23 mouse cellular contexts compared by ENCODE assay signal in the genomic region with DNA sequence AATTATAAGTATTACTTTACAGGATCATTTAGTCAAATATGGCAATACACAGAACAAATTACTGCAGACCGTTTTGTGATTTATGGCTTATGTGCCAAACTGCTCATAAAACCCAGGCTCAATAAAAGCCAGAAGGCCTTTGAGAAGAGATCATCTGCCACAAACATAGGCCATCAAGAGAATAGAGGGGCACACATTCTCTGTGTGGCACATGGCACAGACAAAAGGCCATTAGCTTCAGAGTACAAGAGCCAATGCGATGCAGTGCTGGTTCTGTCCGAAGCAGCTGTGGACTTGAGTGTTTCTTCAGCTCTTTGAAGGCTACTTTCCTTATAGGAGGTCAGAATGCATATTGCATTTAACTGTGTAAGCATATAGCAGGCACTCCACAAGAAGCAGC.
DNase-seq lines count a peak whose midpoint lies in the region; ATAC-seq lines count a peak whose summit lies in the region.
"Had no signal": no experiment of that assay in that cellular context is flagged by ENCODE, and none has a peak within 500 bp of the region (broad histone marks: within the 10 kb centered on the region; RNA-seq: fewer than 3 reads in every experiment).

No protein-coding gene starts in this region.

- WGBS in limb, embryonic 11.5 days: 51% methylated on average over 3 of the region's 3 CpGs
- 72% methylated on average over 3 of the region's 3 CpGs for WGBS in limb, embryonic 10.5 days
- WGBS in neural tube, embryonic 12.5 days: 27% methylated on average over 3 of the region's 3 CpGs

- H3K27ac ChIP-seq in limb, embryonic 11.5 days (replicated peaks; ENCODE audit: low read depth, low read length): no peak overlapping the region
- no peak overlapping the region for H3K27ac ChIP-seq in limb, embryonic 10.5 days
- H3K27ac ChIP-seq in neural tube, embryonic 12.5 days: no peak overlapping the region
- H3K27ac ChIP-seq: embryonic facial prominence, embryonic 15.5 days; forebrain, embryonic 10.5 days; heart, embryonic 10.5 days had no signal

- ATAC-seq in limb, embryonic 11.5 days (ENCODE audit: insufficient number of reproducible peaks, low FRiP score, low TSS enrichment, low read depth): no peak; the same call in 1 of the 2 replicates
- ATAC-seq in neural tube, embryonic 12.5 days (ENCODE audit: low FRiP score, low read depth): peak; percentile 60; the same call in 1 of the 2 replicates
- ATAC-seq: CD4-positive, CD25-positive, alpha-beta regulatory T cell, adult 4 months; forebrain, embryonic 14.5 days had no signal

- H3K4me1 ChIP-seq in limb, embryonic 11.5 days (ENCODE audit: control insufficient read depth, insufficient read depth, low read length): 0 out of 2 replicates have a peak, but pooled peaks cover 3% of the 10 kb centered on the region
- H3K4me1 ChIP-seq in limb, embryonic 10.5 days: peaks cover 10% of the 10 kb centered on the region; the same call in 1 of the 2 replicates
- H3K4me1 ChIP-seq in neural tube, embryonic 12.5 days: no peaks in the 10 kb centered on the region
- H3K4me1 ChIP-seq: embryonic facial prominence, embryonic 15.5 days; heart, embryonic 10.5 days had no signal

- no peaks in the 10 kb centered on the region for H3K27me3 ChIP-seq in limb, embryonic 11.5 days (ENCODE audit: control insufficient read depth, insufficient read depth, low read length)
- no peaks in the 10 kb centered on the region for H3K27me3 ChIP-seq in limb, embryonic 10.5 days (ENCODE audit: low read depth, poor library complexity, severe bottlenecking)
- H3K27me3 ChIP-seq in neural tube, embryonic 12.5 days (replicated peaks): no peaks in the 10 kb centered on the region
- H3K27me3 ChIP-seq: embryonic facial prominence, embryonic 15.5 days had no signal

- H3K9me3 ChIP-seq in limb, embryonic 11.5 days (ENCODE audit: control insufficient read depth, low read length): no peaks in the 10 kb centered on the region
- H3K9me3 ChIP-seq in limb, embryonic 10.5 days (replicated peaks): no peaks in the 10 kb centered on the region
- H3K9me3 ChIP-seq in neural tube, embryonic 12.5 days: no peaks in the 10 kb centered on the region
- H3K9me3 ChIP-seq: embryonic facial prominence, embryonic 15.5 days; forebrain, embryonic 10.5 days; G1E; heart, embryonic 10.5 days had no signal

- no peaks in the 10 kb centered on the region for H3K36me3 ChIP-seq in limb, embryonic 11.5 days (ENCODE audit: control insufficient read depth, insufficient read depth, low read length)
- no peaks in the 10 kb centered on the region for H3K36me3 ChIP-seq in limb, embryonic 10.5 days
- no peaks in the 10 kb centered on the region for H3K36me3 ChIP-seq in neural tube, embryonic 12.5 days
- H3K36me3 ChIP-seq: embryonic facial prominence, embryonic 15.5 days; forebrain, embryonic 10.5 days; G1E; heart, embryonic 10.5 days had no signal

- DNase-seq in embryo, embryonic 10.5 days (ENCODE audit: low spot score): peak; percentile 4
- no peak for DNase-seq in embryo, embryonic 11 days
- peak; percentile 23 for DNase-seq in limb, embryonic 11.5 days (ENCODE audit: low spot score)
- no peak for DNase-seq in limb, embryonic 10.5 days (ENCODE audit: low spot score)
- DNase-seq in urinary bladder, postnatal 14 days (ENCODE audit: low spot score): no peak
- DNase-seq in urinary bladder, postnatal 10 days (ENCODE audit: low spot score): no peak
- DNase-seq: adrenal gland, postnatal 10 days; B cell, adult 2 months; cerebellum, adult 18-20 months; cerebellum, adult 9-11 months; cerebellum, postnatal 36 days; gastrocnemius, postnatal 10 days; heart, adult 18-20 months; heart, postnatal 10 days; heart, postnatal 4 days had no signal

- no peak overlapping the region for H3K4me3 ChIP-seq in limb, embryonic 11.5 days (ENCODE audit: low read depth, low read length)
- H3K4me3 ChIP-seq in limb, embryonic 10.5 days: no peak overlapping the region
- no peak overlapping the region for H3K4me3 ChIP-seq in neural tube, embryonic 12.5 days
- H3K4me3 ChIP-seq: embryonic facial prominence, embryonic 15.5 days; erythroblast, embryonic 14.5 days; forebrain, embryonic 10.5 days; heart, embryonic 10.5 days had no signal

- no peak overlapping the region for H3K9ac ChIP-seq in limb, embryonic 11.5 days (ENCODE audit: low read length)
- no peak overlapping the region for H3K9ac ChIP-seq in neural tube, embryonic 12.5 days
- H3K9ac ChIP-seq: embryonic facial prominence, embryonic 15.5 days had no signal

- H3K4me2 ChIP-seq in limb, embryonic 11.5 days (ENCODE audit: low read depth, severe bottlenecking): no peak overlapping the region
- no peak overlapping the region for H3K4me2 ChIP-seq in neural tube, embryonic 12.5 days (replicated peaks)
- H3K4me2 ChIP-seq: embryonic facial prominence, embryonic 15.5 days had no signal

Comparison
In these comparisons a context has a peak if more than half of its experiments do, and no peak if none do; other contexts are left out.
1. DNase-seq: peak in embryo, embryonic 10.5 days (single experiment) and limb, embryonic 11.5 days (single experiment); none in embryo, embryonic 11 days (single experiment), limb, embryonic 10.5 days (single experiment), urinary bladder, postnatal 14 days (single experiment) and urinary bladder, postnatal 10 days (single experiment).